Mouse (Mus musculus): ENCODE results near the gene Sun2. TPM values are rescaled to one million over a fixed set of nuclear protein-coding genes. Genes with fewer than 3 reads are reported as not detected.

Gene Sun2
- polyA plus RNA-seq, 1 experiment from 2014 or later: 10.2 TPM

- WGBS: 92% methylated on average over 4 of the region's 4 CpGs
- ATAC-seq (ENCODE audit: insufficient read depth, low FRiP score, low TSS enrichment) (no peak), DNase-seq (ENCODE audit: low spot score) (no peak)
- Histone ChIP-seq H3K9ac (ENCODE audit: low read length) (no peak overlapping the region), H3K4me3 (ENCODE audit: low read depth, low read length) (no peak overlapping the region), H3K27ac (ENCODE audit: low read depth, low read length) (no peak overlapping the region), H3K27me3 (ENCODE audit: control insufficient read depth, insufficient read depth, low read length) (no peaks in the 10 kb centered on the region), H3K4me1 (ENCODE audit: control insufficient read depth, insufficient read depth, low read length) (peaks cover 26% of the 10 kb centered on the region), H3K9me3 (ENCODE audit: control insufficient read depth, low read length) (no peaks in the 10 kb centered on the region), H3K4me2 (ENCODE audit: low read depth) (no peak overlapping the region), H3K36me3 (ENCODE audit: control insufficient read depth, insufficient read depth, low read length) (no peaks in the 10 kb centered on the region)
Observed at GRCm38 (mm10) chr15:79681973-79682372, 60.4 kb downstream of the Sun2 start.

GRCm38 (mm10) chr15:79677936-79678335, 64.4 kb downstream of the Sun2 start:
- WGBS: 79% methylated on average over 2 of the region's 2 CpGs
- H3K27ac ChIP-seq (ENCODE audit: low read depth, low read length): no peak overlapping the region
- H3K9me3 ChIP-seq (ENCODE audit: control insufficient read depth, low read length): no peaks in the 10 kb centered on the region
- DNase-seq (ENCODE audit: low spot score) (no peak), ATAC-seq (ENCODE audit: insufficient read depth, low FRiP score, low TSS enrichment) (no peak)
- H3K4me2 ChIP-seq (ENCODE audit: low read depth): no peak overlapping the region
- H3K4me3 ChIP-seq (ENCODE audit: low read depth, low read length): no peak overlapping the region
- H3K27me3 ChIP-seq (ENCODE audit: control insufficient read depth, insufficient read depth, low read length): no peaks in the 10 kb centered on the region
- no peak overlapping the region for H3K9ac ChIP-seq (ENCODE audit: low read length)
- H3K36me3 ChIP-seq (ENCODE audit: control insufficient read depth, insufficient read depth, low read length): peaks cover 9% of the 10 kb centered on the region
- H3K4me1 ChIP-seq (ENCODE audit: control insufficient read depth, insufficient read depth, low read length): no peaks in the 10 kb centered on the region; the same call in 1 of the 2 replicates

Other genes with a start within 250 kb of the Sun2 start
- gene Kcnj4, start 237.3 kb downstream of the Sun2 start, polyA plus RNA-seq (2014; fragmentation: Nextera tagmentation; extraction: Ambion mirVana): not detected in 2 replicates
- gene Kdelr3, start 226.1 kb downstream of the Sun2 start, polyA plus RNA-seq (2014; fragmentation: Nextera tagmentation; extraction: Ambion mirVana): 12.1 and 16.9 TPM in 2 replicates
- 87.0 and 88.8 TPM in 2 replicates for gene Ddx17, start 195.8 kb downstream of the Sun2 start, polyA plus RNA-seq (2014; fragmentation: Nextera tagmentation; extraction: Ambion mirVana)
- 1.1 and 1.5 TPM in 2 replicates for gene Dmc1, start 137.4 kb downstream of the Sun2 start, polyA plus RNA-seq (2014; fragmentation: Nextera tagmentation; extraction: Ambion mirVana)
- 3.5 and 4.0 TPM in 2 replicates for gene Fam227a, start 83.6 kb downstream of the Sun2 start, polyA plus RNA-seq (2014; fragmentation: Nextera tagmentation; extraction: Ambion mirVana)
- gene Cby1, start 83.3 kb downstream of the Sun2 start, polyA plus RNA-seq (2014; fragmentation: Nextera tagmentation; extraction: Ambion mirVana): 65.5 and 70.8 TPM in 2 replicates
- 285 and 287 TPM in 2 replicates for gene Tomm22, start 71.7 kb downstream of the Sun2 start, polyA plus RNA-seq (2014; fragmentation: Nextera tagmentation; extraction: Ambion mirVana)
- 14.6 and 16.4 TPM in 2 replicates for gene Josd1, start 54.6 kb downstream of the Sun2 start, polyA plus RNA-seq (2014; fragmentation: Nextera tagmentation; extraction: Ambion mirVana)
- 39.7 and 42.5 TPM in 2 replicates for gene Gtpbp1, start 51.7 kb downstream of the Sun2 start, polyA plus RNA-seq (2014; fragmentation: Nextera tagmentation; extraction: Ambion mirVana)
- 68.6 and 70.8 TPM in 2 replicates for gene Dnal4, start 35.3 kb upstream of the Sun2 start, polyA plus RNA-seq (2014; fragmentation: Nextera tagmentation; extraction: Ambion mirVana)
- 1.5 and 2.0 TPM in 2 replicates for gene Nptxr, start 62.2 kb upstream of the Sun2 start, polyA plus RNA-seq (2014; fragmentation: Nextera tagmentation; extraction: Ambion mirVana)
- gene Npcd, start 91.7 kb upstream of the Sun2 start, polyA plus RNA-seq (2014; fragmentation: Nextera tagmentation; extraction: Ambion mirVana): not detected in 2 replicates
- gene Cbx6, start 92.2 kb upstream of the Sun2 start, polyA plus RNA-seq (2014; fragmentation: Nextera tagmentation; extraction: Ambion mirVana): 17.3 and 18.0 TPM in 2 replicates
- gene Apobec3, start 149.1 kb upstream of the Sun2 start, polyA plus RNA-seq (2014; fragmentation: Nextera tagmentation; extraction: Ambion mirVana): 5.4 and 7.3 TPM in 2 replicates
- 1.3 and 1.8 TPM in 2 replicates for gene Cbx7, start 228.6 kb upstream of the Sun2 start, polyA plus RNA-seq (2014; fragmentation: Nextera tagmentation; extraction: Ambion mirVana)

Data from neural tube, embryonic 11.5 days (tissue).